ENCODE assay signal across 9 mouse cellular contexts in the genomic region with DNA sequence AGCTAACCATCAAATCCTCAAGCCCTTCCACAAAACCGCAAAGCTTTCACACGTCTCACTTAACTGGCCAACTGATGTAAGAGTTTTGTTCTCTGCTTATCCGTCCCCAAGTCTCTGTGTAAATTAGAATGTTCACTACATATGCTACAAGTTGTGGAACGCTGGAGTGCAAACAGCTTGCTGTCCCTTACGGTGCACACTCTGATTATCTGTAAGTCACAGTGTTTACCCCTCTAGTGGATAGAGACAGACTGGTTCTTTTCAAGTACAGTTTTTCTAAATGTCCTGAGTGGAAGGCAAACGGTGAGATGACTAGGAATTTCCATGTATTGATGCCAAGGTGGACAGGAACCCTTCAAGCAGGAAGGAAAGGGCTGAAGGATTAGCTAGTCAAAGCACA. TPM values are rescaled to one million over a fixed set of nuclear protein-coding genes. Genes with fewer than 3 reads are reported as not detected.
A peak's percentile ranks its signal among the peaks of the same experiment; 100 is the strongest.
DNase-seq lines count a peak whose midpoint lies in the region; ATAC-seq lines count a peak whose summit lies in the region.
"Had no signal": no experiment of that assay in that cellular context is flagged by ENCODE, and none has a peak within 500 bp of the region (broad histone marks: within the 10 kb centered on the region; RNA-seq: fewer than 3 reads in every experiment).

No protein-coding gene starts in this region.

- H3K9me3 ChIP-seq in embryonic facial prominence, embryonic 14.5 days (ENCODE audit: control insufficient read depth, low read length) = no peaks in the 10 kb centered on the region
- H3K9me3 ChIP-seq in hindbrain, embryonic 15.5 days = no peaks in the 10 kb centered on the region
- H3K9me3 ChIP-seq in neural tube, embryonic 12.5 days = no peaks in the 10 kb centered on the region
- no peaks in the 10 kb centered on the region for H3K9me3 ChIP-seq in liver, embryonic 11.5 days (ENCODE audit: control insufficient read depth, low read length)

- H3K9ac ChIP-seq in embryonic facial prominence, embryonic 14.5 days (ENCODE audit: low read depth, low read length) = no peak overlapping the region
- H3K9ac ChIP-seq in hindbrain, embryonic 15.5 days = no peak overlapping the region
- H3K9ac ChIP-seq in neural tube, embryonic 12.5 days = no peak overlapping the region
- no peak overlapping the region for H3K9ac ChIP-seq in liver, embryonic 11.5 days (ENCODE audit: low read depth, low read length)

- H3K4me3 ChIP-seq in embryonic facial prominence, embryonic 14.5 days (ENCODE audit: low read depth, low read length) = no peak overlapping the region
- 0 out of 2 replicates have a peak overlapping the region, but pooled peaks have one; percentile 13 for H3K4me3 ChIP-seq in hindbrain, embryonic 15.5 days
- no peak overlapping the region for H3K4me3 ChIP-seq in neural tube, embryonic 12.5 days
- H3K4me3 ChIP-seq in liver, embryonic 11.5 days (ENCODE audit: low read depth, low read length) = no peak overlapping the region

- H3K27me3 ChIP-seq in embryonic facial prominence, embryonic 14.5 days (replicated peaks; ENCODE audit: control insufficient read depth, insufficient read depth, low read length) = no peaks in the 10 kb centered on the region
- no peaks in the 10 kb centered on the region for H3K27me3 ChIP-seq in hindbrain, embryonic 15.5 days
- no peaks in the 10 kb centered on the region for H3K27me3 ChIP-seq in neural tube, embryonic 12.5 days (replicated peaks)
- H3K27me3 ChIP-seq in liver, embryonic 11.5 days (replicated peaks; ENCODE audit: control insufficient read depth, insufficient read depth, low read length) = no peaks in the 10 kb centered on the region

- H3K4me1 ChIP-seq in embryonic facial prominence, embryonic 14.5 days (ENCODE audit: control insufficient read depth, insufficient read depth, low read length) = no peaks in the 10 kb centered on the region
- H3K4me1 ChIP-seq in hindbrain, embryonic 15.5 days (replicated peaks) = 0 out of 2 replicates have a peak, but pooled peaks cover 3% of the 10 kb centered on the region
- H3K4me1 ChIP-seq in neural tube, embryonic 12.5 days = peaks cover 10% of the 10 kb centered on the region
- H3K4me1 ChIP-seq in liver, embryonic 11.5 days (replicated peaks; ENCODE audit: control insufficient read depth, insufficient read depth, low read length) = no peaks in the 10 kb centered on the region

- intact Hi-C loops in left cerebral cortex, postnatal 25 days (cut with DNase I) = loop anchor here (10.0 kb wide), 1 partner anchor 487 kb away; no protein-coding TSS in a partner anchor
- intact Hi-C loops in left cerebral cortex, postnatal 4 days (cut with DNase I) = no loop called here

- peak overlapping the region; percentile 42; the same call in 1 of the 2 replicates for H3K4me2 ChIP-seq in embryonic facial prominence, embryonic 14.5 days (ENCODE audit: low read depth, low read length)
- peak overlapping the region; percentile 38 for H3K4me2 ChIP-seq in hindbrain, embryonic 15.5 days
- H3K4me2 ChIP-seq in neural tube, embryonic 12.5 days (replicated peaks) = peak overlapping the region; percentile 48
- no peak overlapping the region for H3K4me2 ChIP-seq in liver, embryonic 11.5 days

- DNase-seq in left cerebral cortex, postnatal 25 days (ENCODE audit: low spot score in 2 of 2) = peak; percentile 12 to 24
- no peak for DNase-seq in left cerebral cortex, adult 11 months (ENCODE audit: low spot score)
- DNase-seq in embryonic facial prominence, embryonic 14.5 days (ENCODE audit: low spot score) = peak; percentile 6
- DNase-seq in ovary, postnatal 14 days (ENCODE audit: low spot score) = no peak
- no peak for DNase-seq in liver, embryonic 11.5 days (ENCODE audit: low spot score)
- DNase-seq in left cerebral cortex, postnatal 4 days = no peak

- no peaks in the 10 kb centered on the region for H3K36me3 ChIP-seq in embryonic facial prominence, embryonic 14.5 days (ENCODE audit: control insufficient read depth, insufficient read depth, low read length)
- no peaks in the 10 kb centered on the region for H3K36me3 ChIP-seq in hindbrain, embryonic 15.5 days
- H3K36me3 ChIP-seq in neural tube, embryonic 12.5 days = no peaks in the 10 kb centered on the region
- no peaks in the 10 kb centered on the region for H3K36me3 ChIP-seq in liver, embryonic 11.5 days (ENCODE audit: control insufficient read depth, insufficient read depth, low read length)

- 30% methylated on average over 6 of the region's 6 CpGs for WGBS in embryonic facial prominence, embryonic 14.5 days
- WGBS in hindbrain, embryonic 15.5 days = 32% methylated on average over 6 of the region's 6 CpGs
- 41% methylated on average over 6 of the region's 6 CpGs for WGBS in neural tube, embryonic 12.5 days
- WGBS in liver, embryonic 11.5 days = 36% methylated on average over 6 of the region's 6 CpGs

- ATAC-seq in embryonic facial prominence, embryonic 14.5 days (ENCODE audit: low read depth) = 0 out of 2 replicates have a peak, but pooled peaks have one; percentile 26
- peak; percentile 63; the same call in 1 of the 2 replicates for ATAC-seq in hindbrain, embryonic 15.5 days (ENCODE audit: low FRiP score, low read depth)
- ATAC-seq in neural tube, embryonic 12.5 days (ENCODE audit: low FRiP score, low read depth) = 0 out of 2 replicates have a peak, but pooled peaks have one; percentile 19
- no peak for ATAC-seq in liver, embryonic 11.5 days (replicated peaks; ENCODE audit: low FRiP score)

- no peak overlapping the region for H3K27ac ChIP-seq in embryonic facial prominence, embryonic 14.5 days (replicated peaks; ENCODE audit: low read depth, low read length)
- no peak overlapping the region for H3K27ac ChIP-seq in hindbrain, embryonic 15.5 days (replicated peaks)
- H3K27ac ChIP-seq in neural tube, embryonic 12.5 days = no peak overlapping the region
- no peak overlapping the region for H3K27ac ChIP-seq in liver, embryonic 11.5 days (ENCODE audit: low read depth, low read length)

RNA-seq across cellular contexts. Expression of a gene that starts 32.1 kb away (rescaled TPM):
- total RNA-seq in left cerebral cortex, postnatal 25 days (2021) = under 1 TPM in 1 of 2 experiments, not detected in 1; 0.14 TPM
- polyA plus RNA-seq in embryonic facial prominence, embryonic 14.5 days (2014; fragmentation: Nextera tagmentation; extraction: Ambion mirVana) = 0.39 and 0.47 TPM in 2 replicates
- polyA plus RNA-seq in hindbrain, embryonic 15.5 days (2015; fragmentation: Nextera tagmentation; extraction: Ambion mirVana) = 0.08 and 0.13 TPM in 2 replicates
- 0.14 and 0.15 TPM in 2 replicates for polyA plus RNA-seq in neural tube, embryonic 12.5 days (2016; fragmentation: Nextera tagmentation; extraction: Ambion mirVana)
- polyA plus RNA-seq in liver, embryonic 11.5 days (2014; fragmentation: Nextera tagmentation; extraction: Ambion mirVana) = not detected in 2 replicates
- under 1 TPM; 0.22 to 0.26 TPM for total RNA-seq in left cerebral cortex, postnatal 4 days (2021)
- total RNA-seq: MEL had no signal

Comparison
In these comparisons a context has a peak if more than half of its experiments do, and no peak if none do; other contexts are left out.
1. DNase-seq: peak in left cerebral cortex, postnatal 25 days (2 of 2) and embryonic facial prominence, embryonic 14.5 days (single experiment); none in left cerebral cortex, adult 11 months (single experiment), ovary, postnatal 14 days (single experiment), liver, embryonic 11.5 days (single experiment) and left cerebral cortex, postnatal 4 days (single experiment).